Mouse (Mus musculus) heart, postnatal 0 days (tissue): ENCODE data around the gene Spaca6.

ENCODE experiments used
- CTCF ChIP-seq: IDR thresholded peaks from 2 replicates; pipeline ENCODE4 v1.5.1; 2016; ENCODE audit warnings: antibody characterized with exemption, control low read depth, low read depth
- EP300 ChIP-seq: IDR thresholded peaks from 2 replicates; pipeline ENCODE4 v1.6.1; 2016; ENCODE audit warnings: antibody characterized with exemption, low read depth

- TF ChIP-seq CTCF (no peak), EP300 (no peak)
Observed at GRCm38 (mm10) chr17:17840796-17841195, 13.8 kb downstream of the Spaca6 start.
